Mouse (Mus musculus) C2C12 (cell line): ENCODE measurements around the gene Nsd1. TPM values are rescaled to one million over a fixed set of nuclear protein-coding genes. Genes with fewer than 3 reads are reported as not detected.

Source experiments
- H3K27me3 ChIP-seq: one replicate; pipeline ENCODE4 v1.6.1; 2011; ENCODE audit not compliant: control insufficient read depth, insufficient read depth, insufficient read length
- H3K36me3 ChIP-seq: one replicate; pipeline ENCODE4 v1.6.1; 2011; ENCODE audit not compliant: control insufficient read depth, insufficient read depth
- H3K4me3 ChIP-seq: one replicate; pipeline ENCODE4 v1.5.1; 2011; ENCODE audit warnings: mild to moderate bottlenecking, control low read depth; ENCODE audit not compliant: poor library complexity, insufficient read depth, severe bottlenecking
- H3K79me2 ChIP-seq: one replicate; pipeline ENCODE4 v1.6.1; 2011; ENCODE audit not compliant: control insufficient read depth, insufficient read depth
- H3K79me3 ChIP-seq: one replicate; pipeline ENCODE4 v1.6.1; 2011; ENCODE audit warnings: low read depth, control low read depth
- H3ac ChIP-seq: one replicate; pipeline ENCODE3; 2011; ENCODE audit warnings: low read depth; ENCODE audit not compliant: control insufficient read depth, insufficient read length
- CEBPB ChIP-seq: IDR thresholded peaks from one replicate; pipeline ENCODE4 v1.6.1; 2011; ENCODE audit warnings: low read depth, mild to moderate bottlenecking, control low read depth, moderate library complexity
- CTCF ChIP-seq: IDR thresholded peaks from one replicate; pipeline ENCODE4 v1.5.1; 2011; ENCODE audit not compliant: control insufficient read depth, insufficient read depth, insufficient read length
- FOSL1 ChIP-seq: IDR thresholded peaks from one replicate; pipeline ENCODE4 v1.8.0; 2011; ENCODE audit warnings: mild to moderate bottlenecking, low read length; ENCODE audit not compliant: poor library complexity, insufficient read depth, severe bottlenecking
- MAX ChIP-seq: IDR thresholded peaks from one replicate; pipeline ENCODE4 v1.6.1; 2011; ENCODE audit warnings: mild to moderate bottlenecking, control low read depth
- MYOD1 ChIP-seq: IDR thresholded peaks from one replicate; pipeline ENCODE4 v1.6.1; 2011; ENCODE audit warnings: low read depth; ENCODE audit not compliant: control insufficient read depth, insufficient read length
- MYOG ChIP-seq: IDR thresholded peaks from one replicate; pipeline ENCODE4 v1.6.1; 2011; ENCODE audit not compliant: control insufficient read depth, insufficient read length; ENCODE audit errors: extremely low read depth
- USF1 ChIP-seq: IDR thresholded peaks from one replicate; pipeline ENCODE4 v1.6.1; 2011; ENCODE audit warnings: low read depth, mild to moderate bottlenecking, control low read depth, moderate library complexity
- polyA plus RNA-seq: library from polyadenylated mRNA; unstranded; fragments of >200 nt; fragmentation: generic; extraction: Trizol; gene quantifications from one replicate; pipeline ENCODE4 v1.2.1, GENCODE M21; 2012; ENCODE audit warnings: missing spikeins

The Nsd1 gene
- polyA plus RNA-seq, 1 experiment: 10.5 TPM

- Histone ChIP-seq H3K79me3 (no peaks in the 10 kb centered on the region), H3K27me3 (no peaks in the 10 kb centered on the region), H3K36me3 (peaks cover 45% of the 10 kb centered on the region), H3K4me3 (no peak overlapping the region), H3ac (no peak overlapping the region), H3K79me2 (no peaks in the 10 kb centered on the region)
- no peak for TF ChIP-seq USF1
- no peak for TF ChIP-seq FOSL1
- no peak for TF ChIP-seq MAX
- TF ChIP-seq CEBPB: no peak
- TF ChIP-seq CTCF: no peak
- no peak for TF ChIP-seq MYOG
- TF ChIP-seq MYOD1: no peak
Measured at GRCm38 (mm10) chr13:55288854-55289253, 79.3 kb downstream of the Nsd1 start.

DNA sequence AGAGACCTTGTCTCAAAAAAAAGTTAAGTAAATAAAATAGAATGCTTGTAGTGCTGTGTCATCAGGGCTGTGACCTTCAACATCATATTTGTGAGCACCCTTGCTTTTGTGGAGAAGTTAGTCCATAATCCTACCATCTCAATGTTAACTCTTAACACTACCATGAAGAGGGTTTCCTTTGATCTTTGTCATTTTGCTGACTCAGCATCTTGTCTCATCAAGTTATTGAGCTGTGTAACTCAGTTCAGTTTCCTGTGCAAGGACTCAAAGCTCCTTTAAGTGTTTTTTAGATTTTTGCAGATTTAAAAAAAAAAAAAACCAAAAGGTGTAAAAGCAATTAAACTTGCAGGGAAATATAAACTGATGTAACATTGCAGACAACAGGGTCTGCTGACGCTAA lies 87.2 kb downstream of the Nsd1 start:
- H3ac ChIP-seq: no peak overlapping the region
- H3K36me3 ChIP-seq: peaks cover 49% of the 10 kb centered on the region
- H3K79me2 ChIP-seq: no peaks in the 10 kb centered on the region
- H3K27me3 ChIP-seq: no peaks in the 10 kb centered on the region
- H3K4me3 ChIP-seq: no peak overlapping the region
- TF ChIP-seq MYOD1 (no peak), MAX (no peak), CTCF (no peak), MYOG (no peak), CEBPB (no peak)
- H3K79me3 ChIP-seq: no peaks in the 10 kb centered on the region

GRCm38 (mm10) chr13:55300913-55301312 lies 91.3 kb downstream of the Nsd1 start:
- H3K4me3 ChIP-seq: no peak overlapping the region
- TF ChIP-seq MYOD1 (no peak), MYOG (no peak), USF1 (no peak), CEBPB (no peak), CTCF (no peak), MAX (no peak), FOSL1 (no peak)
- H3K27me3 ChIP-seq: no peaks in the 10 kb centered on the region
- no peak overlapping the region for H3ac ChIP-seq
- H3K79me2 ChIP-seq: no peaks in the 10 kb centered on the region
- H3K36me3 ChIP-seq: peaks cover 46% of the 10 kb centered on the region
- no peaks in the 10 kb centered on the region for H3K79me3 ChIP-seq

GRCm38 (mm10) chr13:55312028-55312630 lies 102.5 kb downstream of the Nsd1 start:
- Histone ChIP-seq H3K36me3 (peaks cover 63% of the 10 kb centered on the region), H3ac (no peak overlapping the region), H3K79me2 (no peaks in the 10 kb centered on the region), H3K4me3 (no peak overlapping the region), H3K79me3 (no peaks in the 10 kb centered on the region), H3K27me3 (no peaks in the 10 kb centered on the region)
- TF ChIP-seq MAX (no peak), FOSL1 (no peak), CEBPB (no peak), MYOG (no peak), MYOD1 (no peak), CTCF (no peak), USF1 (no peak)

DNA sequence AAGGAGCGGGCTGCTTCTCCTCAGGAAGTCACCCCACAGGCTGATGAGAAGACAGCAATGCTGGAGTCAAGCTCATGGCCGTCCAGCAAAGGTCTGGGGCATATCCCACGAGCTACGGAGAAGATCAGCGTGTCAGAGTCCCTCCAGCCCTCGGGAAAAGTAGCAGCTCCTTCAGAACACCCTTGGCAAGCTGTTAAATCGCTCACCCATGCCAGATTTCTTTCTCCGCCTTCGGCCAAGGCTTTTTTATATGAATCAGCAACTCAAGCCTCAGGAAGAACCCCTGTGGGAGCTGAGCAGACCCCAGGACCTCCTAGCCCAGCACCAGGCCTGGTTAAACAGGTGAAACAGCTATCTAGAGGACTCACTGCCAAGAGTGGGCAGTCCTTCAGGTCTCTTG lies 103.5 kb downstream of the Nsd1 start:
- Histone ChIP-seq H3K4me3 (no peak overlapping the region), H3ac (no peak overlapping the region), H3K36me3 (peaks cover 63% of the 10 kb centered on the region), H3K79me3 (no peaks in the 10 kb centered on the region), H3K79me2 (no peaks in the 10 kb centered on the region), H3K27me3 (no peaks in the 10 kb centered on the region)
- no peak for TF ChIP-seq FOSL1
- no peak for TF ChIP-seq MAX
- no peak for TF ChIP-seq MYOG
- no peak for TF ChIP-seq CEBPB
- TF ChIP-seq USF1: no peak
- TF ChIP-seq MYOD1: no peak
- TF ChIP-seq CTCF: no peak
